Mouse (Mus musculus) layer of hippocampus, postnatal 25 days (tissue): ENCODE measurements around the gene Bbof1. TPM values are rescaled to one million over a fixed set of nuclear protein-coding genes. Genes with fewer than 3 reads are reported as not detected.

Source experiments
- DNase-seq, 2 experiments: peaks; one replicate each; pipeline ENCODE4 v3.0.0; 2022; ENCODE audit warnings: mixed read lengths in 2 of 2, low spot score in 1 of 2; ENCODE audit errors: extremely low spot score in 1 of 2
- total RNA-seq, 2 experiments: library from RNA; stranded (reverse); gene quantifications; 2 replicates each; pipeline ENCODE4 v1.2.3; 2021

Bbof1 gene
- total RNA-seq = 10 to 100 TPM in 1 of 2 experiments, 1 to 10 TPM in 1; 7.0 to 11.0 TPM

DNA sequence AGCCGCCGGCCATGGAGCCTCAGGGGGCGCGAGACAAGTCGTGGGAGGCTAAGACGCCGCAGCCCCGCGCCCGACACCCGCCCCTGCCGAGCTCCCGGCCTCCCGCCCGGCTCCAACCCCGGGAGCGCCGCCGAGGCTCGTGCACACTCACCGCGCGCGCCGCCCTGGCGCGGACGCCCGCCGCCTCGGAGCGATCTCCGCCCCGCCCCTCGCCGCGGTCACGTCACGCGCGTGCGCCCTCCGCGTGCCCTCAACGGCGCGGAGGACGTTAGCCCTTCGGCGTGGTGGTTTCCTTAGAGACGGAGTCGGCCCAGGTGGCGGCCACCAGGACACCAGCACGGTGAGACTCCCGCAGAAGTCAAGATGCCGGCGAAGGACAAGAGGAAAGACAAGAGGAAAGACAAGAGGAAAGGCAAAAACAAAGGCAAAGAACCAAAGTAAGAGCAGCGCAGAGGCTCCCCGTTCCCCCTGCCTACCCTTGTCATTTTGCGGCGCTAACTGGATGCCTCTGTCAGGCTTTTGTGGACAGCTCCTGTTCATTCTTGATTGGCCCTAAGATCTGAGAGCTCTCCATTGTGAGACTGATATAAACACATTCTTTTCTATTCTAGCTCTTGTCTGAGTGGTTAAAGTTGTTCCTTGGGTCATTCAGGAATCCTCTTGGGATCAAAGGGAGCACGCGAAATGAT is at the start of gene Bbof1, which contains the start of gene Entpd5:
Bbof1 (plus strand) TSS at position 253 of the 689 bp plus-strand sequence.
Entpd5 (minus strand) TSS at position 211 of the 689 bp plus-strand sequence.
- DNase-seq = peak; percentile 88 to 93

DNA sequence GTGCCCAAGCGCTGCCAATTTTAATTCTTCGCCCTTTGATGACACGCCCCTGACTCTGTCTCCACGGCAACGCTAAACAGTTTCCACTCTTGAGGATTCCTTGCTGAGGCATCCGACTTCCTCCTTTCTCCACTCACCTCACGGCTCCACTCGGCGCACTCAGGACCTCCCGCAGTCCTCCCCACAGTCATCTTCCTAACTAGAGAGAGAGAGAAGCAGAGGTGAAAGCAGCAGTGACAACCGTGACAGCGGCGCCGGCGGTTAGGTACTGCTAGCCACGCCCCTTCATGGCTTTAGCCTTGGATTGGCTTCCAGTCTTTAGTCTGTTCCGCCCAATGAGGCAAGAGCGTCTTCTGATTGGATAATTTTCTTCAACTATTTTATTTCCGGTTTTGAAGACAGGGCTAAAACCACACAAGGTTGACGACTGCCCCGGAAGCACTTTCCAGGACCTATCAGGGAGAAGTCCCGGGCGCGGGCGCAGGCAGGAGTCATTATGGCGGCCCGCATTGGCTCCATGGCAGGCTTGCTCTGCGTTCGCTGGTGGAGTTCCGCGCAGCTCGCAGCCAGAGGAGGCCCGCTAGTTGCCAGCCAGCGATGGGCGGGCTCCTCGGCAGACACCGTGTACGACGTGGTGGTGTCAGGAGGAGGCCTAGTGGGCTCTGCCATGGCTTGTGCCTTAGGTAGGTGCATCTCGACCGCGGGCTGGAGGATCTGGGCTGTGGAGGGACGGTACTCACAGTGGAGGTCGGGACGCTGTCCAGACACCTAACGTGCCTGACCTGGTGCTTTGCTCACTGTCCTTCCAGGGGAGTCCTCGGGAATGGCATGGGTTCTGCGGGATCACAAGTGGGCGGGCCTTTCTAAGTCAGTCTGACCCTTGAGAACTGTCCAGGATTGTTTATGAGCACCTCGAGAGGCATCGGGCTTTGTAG is 47.0 kb upstream of the Bbof1 start, which contains the start of the genes Coq6 and Fam161b:
Coq6 (plus strand) TSS at position 103 of the 935 bp plus-strand sequence.
Fam161b (minus strand) TSS at position 279 of the 935 bp plus-strand sequence.
- DNase-seq = peak; percentile 81 to 84

DNA sequence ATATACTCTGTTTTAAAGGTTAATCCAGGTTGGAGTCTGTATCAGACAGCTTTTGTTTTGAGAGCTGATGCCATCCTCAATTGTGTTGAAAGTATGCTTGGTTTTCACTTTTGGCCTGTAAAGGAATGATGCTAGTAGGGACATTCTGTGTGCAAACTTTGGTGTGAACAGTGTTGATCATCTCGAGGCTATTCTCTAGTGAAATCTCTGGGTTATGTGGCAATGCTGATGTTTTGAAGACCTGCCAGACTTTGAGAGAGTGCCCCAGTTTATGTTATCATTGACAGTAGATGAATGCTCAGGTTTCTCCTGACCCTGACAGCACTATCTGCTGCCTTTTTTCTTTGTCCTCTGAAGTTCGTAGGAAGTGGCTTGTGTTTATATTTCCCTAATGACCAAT is 46.0 kb upstream of the Bbof1 start:
- no peak for DNase-seq

DNA sequence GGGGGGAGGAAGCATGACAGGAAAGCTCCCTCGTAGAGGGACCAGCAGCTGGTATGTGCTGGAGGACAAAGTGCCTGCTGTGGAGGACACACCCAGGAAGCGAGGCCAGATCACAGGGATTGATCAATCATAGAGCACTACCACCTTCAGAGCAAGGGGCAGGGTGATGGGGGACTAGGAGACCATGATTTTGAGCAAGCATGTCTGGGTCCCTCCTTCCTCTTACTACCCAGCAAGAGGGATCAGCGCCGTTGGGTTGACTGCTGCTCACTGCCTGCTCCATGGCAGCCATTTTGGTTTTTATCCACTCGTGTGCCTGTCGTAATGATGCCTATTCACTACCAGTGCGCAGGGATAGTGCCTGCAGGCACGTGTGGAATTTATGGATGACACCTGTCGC is 44.6 kb upstream of the Bbof1 start:
- DNase-seq = no peak

DNA sequence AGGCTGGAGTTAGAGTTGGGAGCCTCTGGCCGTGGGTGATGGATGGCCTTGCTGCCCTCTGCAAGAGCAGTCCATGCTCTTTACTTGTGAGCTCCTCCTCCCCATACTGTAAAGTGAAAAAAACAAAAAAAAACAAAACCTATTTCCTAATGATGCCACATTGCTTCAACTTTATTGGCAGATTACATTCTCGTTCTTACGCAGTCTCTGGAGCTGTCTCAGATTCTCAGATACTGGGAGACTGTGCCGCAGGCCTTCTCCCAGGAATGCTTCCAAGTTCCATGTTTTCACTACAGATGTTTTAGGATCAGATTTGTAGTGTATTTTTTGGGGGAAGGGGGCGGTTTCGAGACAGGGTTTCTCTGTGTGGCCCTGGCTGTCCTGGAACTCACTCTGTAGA is 43.7 kb upstream of the Bbof1 start:
- DNase-seq = no peak

DNA sequence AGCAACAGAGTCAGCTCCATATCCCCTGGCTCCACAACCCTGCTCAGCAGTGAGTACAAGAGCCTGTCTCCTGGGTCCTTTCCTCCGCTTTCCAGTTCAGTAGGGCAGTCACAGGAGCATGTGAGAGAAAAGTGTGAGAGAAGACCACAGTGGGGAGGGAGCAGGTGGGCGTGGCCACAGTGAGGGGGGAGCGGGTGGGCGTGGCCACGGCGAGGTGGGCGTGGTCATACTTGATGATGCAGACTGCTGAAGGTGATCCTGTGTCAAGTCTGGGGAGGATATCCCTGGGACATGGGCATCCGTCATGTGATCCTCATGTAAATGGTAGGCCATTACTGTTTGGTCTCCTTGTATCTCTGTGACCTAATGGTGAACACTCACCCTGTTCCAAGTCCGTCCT is 41.9 kb upstream of the Bbof1 start:
- no peak for DNase-seq

DNA sequence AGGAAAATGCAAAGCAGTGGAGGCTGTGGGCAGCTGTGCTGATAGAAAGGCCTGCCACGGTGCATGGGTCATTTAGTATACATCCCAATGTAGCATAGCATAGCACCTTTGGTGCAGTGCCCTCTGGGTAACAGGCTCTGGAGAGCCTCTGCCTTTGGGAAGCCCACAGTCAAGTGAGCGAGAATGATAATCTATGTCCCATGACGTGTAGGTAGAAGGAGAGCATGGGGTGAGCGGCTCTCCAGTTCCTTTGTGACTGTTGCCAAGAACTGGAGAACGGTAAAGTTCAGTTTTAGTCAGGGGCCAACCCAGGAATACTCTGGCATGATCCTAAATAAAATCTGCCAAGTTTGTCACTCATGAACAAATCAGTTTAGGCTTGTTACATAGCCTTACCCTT is 37.2 kb upstream of the Bbof1 start:
- no peak for DNase-seq

DNA sequence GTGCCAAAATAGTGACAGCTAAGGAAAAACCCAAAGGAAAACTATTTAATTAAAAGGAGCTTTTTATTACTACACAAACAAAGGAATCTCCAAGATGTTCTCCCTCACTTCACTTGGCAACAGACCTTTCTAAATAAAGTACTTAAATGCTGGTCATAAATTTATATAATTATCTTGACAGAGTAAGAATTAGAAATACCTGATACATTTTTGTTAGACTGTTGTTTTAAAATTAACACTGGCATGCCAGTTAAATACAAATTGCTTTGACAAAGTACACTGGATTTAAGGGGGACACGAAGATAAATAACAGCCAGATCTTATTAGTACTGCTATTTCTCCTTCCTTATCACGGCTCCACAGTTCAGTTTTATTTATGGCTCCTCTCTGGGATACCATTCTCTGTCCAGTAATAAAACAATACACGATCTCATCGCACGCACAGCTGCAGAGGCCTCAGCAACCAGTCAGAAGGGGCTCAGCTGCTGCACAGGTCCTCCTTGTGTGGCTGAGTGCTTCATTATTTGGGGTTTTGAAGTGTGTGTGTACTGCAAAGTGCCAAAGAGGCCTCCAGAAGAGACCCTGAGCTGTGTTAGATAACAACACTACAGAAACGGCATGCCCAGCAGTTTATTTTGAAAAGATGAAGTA is 34.9 kb upstream of the Bbof1 start:
- DNase-seq = no peak

DNA sequence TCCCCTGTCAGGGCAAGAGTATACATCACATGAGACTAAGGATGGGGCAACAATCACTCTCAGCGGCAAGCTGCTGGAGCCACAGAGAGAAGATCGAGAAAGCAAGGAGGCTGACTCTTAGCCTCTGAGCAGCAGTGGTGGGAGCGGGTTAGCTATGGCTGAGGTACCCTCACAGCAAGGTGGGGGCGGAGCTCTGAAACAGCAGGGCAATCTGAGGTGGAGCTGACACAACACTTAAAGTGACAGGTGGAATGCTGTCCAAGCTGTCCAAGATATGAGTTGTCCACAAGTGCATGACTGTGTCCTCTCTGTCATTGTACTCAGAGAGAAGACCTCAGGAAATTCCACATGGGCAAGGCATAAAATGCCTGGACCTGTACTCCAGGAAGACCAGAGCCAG is 26.5 kb upstream of the Bbof1 start:
- no peak for DNase-seq

DNA sequence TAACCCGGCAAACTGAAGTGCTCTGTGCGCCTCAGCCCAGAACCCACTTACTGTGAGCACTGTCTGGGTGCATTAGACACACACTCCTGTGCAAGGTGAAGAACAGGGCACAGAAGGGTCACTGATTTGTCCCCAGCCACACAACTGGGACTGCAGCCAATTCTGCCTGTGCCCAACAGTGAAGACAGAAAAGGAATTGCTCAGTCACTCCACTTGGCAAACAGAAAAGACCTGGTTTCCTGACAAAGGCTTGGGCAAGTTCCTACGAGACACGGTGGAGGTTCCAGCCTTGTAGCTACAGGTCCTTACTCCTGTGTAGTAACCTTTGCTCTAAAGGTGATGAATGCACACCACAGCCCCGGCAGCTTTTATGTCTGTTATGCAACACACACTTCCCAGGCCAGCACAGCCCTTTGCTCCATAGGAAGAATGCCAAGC is 24.2 kb upstream of the Bbof1 start:
- DNase-seq = no peak

DNA sequence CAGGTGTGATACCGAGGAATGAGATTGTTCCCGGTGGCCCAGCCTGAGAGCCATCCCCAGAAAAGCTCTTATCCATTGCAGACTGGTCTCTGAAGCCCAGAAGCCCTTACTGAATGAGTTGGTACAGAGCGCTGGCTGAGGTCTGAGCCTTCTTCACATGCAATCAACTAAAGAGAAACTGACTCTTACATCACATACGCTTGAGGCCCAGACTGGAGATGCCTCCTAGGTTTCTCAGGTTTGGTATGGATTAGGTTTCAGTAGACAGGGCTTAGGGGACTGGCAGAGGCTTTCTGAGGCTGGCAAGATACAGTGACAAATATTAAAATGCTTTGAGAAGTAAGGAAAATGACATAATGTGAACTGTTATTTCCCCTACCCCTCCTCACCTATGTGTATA is 23.5 kb upstream of the Bbof1 start:
- no peak for DNase-seq

DNA sequence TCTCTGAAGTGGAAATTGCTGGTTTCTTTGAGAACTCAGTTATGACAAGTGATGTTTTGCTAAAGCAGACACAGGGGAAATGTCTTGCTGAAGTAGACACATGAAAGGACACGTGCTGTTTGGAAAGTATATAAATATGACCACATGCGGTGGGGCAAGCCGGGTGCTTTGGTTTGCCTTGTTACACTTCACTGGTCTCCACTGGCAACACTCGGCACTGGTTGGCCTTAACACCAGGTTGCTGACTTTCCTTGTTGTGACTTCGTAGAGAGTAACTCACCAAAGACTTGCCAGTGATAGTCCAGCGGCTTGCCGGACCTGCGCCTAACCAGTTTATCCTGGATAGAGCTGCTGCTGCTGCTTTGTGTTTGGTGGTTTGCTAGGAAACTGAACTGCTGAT is 20.8 kb upstream of the Bbof1 start:
- DNase-seq = no peak

DNA sequence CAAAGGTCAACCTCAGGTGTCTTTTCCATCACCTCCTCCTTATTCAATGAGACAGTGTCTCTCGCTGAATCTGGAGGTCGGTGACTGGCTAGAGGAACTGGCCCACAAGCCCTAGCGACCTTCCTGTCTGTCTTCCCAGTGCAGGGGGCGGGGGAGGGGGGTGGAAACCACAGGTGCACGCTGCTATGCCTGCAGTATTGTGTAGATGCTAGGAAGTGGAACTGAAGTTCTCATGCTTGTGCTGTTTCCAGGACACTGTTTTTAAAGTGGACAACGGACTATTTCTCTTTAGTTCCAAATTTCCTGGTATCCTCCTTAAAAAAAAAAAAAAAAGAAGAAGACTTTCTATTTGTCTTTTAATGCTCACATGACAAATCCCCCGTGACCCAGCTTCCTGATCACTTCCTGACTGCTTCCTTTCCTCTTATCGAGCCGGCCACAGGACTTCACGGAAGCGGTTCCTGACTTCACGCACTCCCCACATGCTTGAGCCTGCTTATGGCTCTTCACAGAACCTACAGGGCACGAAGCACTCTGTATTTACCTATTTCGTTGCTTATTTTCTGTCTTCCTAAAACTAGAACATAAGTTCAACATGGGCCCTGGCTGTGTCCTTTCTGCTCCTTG is 20.0 kb upstream of the Bbof1 start:
- DNase-seq = no peak

DNA sequence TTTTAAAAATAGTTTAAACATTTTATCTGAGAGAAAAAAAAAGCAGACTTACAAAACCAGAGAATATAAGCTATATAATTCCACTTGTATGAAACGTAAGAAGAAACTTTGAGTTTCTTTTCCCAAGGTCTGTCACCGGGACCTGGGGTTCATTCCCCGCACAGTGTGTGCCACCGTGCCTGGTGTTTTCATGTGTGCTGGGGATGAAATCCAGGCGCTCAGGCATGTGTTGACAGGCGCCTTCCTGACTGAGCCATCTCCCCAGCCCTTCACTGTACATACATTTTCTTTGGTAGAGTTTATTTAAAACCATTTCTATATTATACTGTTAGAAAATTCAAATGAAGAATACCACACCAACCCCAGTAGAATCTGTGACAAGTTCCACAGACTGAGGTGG is 18.5 kb upstream of the Bbof1 start:
- no peak for DNase-seq

DNA sequence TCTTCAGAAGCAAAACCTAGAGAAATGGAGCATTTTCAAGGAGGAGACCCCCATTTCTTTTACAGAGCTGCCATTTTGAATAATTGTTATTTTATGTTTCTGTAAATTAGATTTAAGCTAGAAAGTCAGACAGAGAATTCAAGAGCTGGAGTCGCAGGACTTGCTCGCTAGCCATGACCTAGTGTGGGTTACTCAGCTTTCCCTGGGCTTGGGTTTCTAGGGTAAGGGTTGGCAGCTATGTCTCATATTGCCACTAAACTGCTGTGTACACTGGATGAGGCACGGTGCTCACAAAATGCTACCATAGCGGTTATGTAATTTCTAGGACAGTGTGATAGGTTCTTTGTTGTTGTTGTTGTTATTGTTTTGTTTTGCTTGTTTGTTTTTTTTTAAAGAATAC is 16.2 kb upstream of the Bbof1 start:
- no peak for DNase-seq

DNA sequence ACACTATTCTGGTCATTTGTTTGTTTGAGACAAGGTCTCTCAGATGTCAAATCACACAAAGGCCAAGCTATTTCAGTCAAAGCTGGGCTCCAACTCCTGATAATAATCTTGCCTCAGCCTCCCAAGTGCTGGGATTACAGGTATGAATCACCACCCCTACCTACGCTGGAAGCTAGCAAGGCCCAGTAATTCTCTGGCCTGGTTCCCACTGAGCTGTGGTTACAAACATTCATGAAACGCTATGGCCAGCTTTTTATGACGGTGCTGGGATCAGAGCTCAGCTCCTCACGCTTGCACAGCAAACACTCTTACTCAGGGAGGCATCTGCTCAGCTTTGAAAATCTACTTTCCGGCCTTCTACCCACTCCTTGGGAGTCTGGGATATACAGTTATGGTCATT is 15.0 kb upstream of the Bbof1 start:
- DNase-seq = no peak

DNA sequence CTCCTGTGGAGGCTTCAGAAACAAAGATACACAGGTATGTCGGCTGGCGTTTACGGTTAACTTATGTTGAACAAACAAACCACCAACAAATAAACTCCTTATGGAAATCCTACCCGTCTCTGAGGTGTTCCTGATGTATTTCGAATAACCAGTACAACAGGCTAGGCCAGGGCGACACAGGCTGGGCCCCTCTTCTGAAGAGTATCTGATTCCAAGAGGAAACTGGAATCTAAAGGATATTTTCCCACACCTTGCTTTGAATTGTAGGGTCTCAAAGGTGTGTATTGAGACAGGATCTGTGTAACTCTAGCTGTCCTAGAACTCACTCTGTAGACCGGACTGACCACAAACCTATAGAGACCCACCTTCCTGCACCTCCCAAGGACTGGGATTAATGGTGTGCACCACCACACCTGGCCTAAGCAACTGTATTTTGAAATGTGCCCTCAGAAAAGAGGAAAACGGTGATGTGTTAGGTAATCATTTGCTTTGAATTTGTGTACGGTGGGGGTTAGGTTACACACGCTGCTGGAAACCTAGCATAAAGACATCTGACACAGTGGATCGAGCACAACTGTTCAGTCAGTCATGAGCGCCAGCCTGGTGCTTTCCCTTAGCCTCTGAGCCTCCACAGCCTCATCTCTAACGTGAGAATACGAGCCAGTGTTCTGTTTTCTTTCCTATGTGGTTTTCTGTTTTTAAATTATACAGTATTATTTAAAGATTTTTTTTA is 11.8 kb upstream of the Bbof1 start:
- DNase-seq = no peak

DNA sequence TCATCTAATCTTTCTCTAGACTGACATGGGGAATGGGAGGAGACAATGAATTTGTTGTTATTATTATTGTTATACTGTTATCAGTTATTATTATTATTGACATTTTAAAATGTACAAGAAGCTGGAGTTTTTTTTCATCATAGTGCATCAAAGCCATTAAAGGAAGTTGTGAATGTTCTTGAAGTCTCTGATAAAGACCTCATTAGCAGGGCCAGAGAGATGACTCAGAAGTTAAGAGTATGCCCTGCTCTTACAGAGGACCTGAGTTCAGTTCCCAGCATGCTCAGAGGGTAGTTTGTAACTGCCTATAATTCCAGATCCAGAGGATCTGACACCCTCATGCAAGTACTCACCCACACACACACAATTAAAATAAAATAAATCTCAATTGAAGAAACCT is 11.2 kb upstream of the Bbof1 start:
- no peak for DNase-seq

DNA sequence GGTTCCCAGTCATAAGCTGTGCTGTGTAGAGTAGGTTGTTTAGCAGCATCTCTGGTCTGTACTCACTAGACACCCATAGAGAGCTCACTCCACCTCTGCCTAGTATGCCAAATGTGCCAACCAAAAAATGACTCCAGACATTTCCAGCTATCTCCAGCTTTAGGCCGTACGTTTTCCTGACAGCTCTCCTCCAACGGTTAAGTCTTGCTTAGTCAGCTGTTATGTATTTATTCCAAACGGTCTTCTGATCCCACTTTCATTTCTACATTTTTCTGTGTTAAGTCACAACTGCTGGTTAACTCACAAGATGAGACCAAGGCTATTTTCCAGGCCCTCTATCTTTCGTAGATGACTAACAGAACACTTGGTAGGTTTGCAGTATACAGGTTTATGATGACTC is 10.2 kb upstream of the Bbof1 start:
- DNase-seq = no peak

DNA sequence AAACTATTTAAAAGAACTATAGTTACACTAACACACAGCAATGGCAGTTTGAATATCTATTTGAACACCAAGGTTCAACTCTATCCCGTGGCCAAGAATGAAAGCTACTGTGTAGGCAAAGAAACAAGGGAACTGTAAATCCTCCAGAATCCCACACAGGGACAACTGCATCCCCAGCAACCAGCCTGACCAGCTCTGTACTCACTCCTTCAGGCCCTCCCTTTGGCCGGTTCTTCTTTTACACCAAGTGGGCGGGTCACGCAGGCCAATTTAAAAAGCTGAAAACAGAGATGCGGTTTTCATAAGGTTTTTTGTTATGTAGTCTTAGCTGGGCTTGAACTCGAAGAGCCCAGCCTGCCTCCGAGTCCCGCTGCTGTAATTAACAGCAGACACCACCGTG is 9.7 kb upstream of the Bbof1 start:
- DNase-seq = no peak
